Mouse (Mus musculus): Measurements from ENCODE around the gene Rtn4rl1. TPM values are rescaled to one million over a fixed set of nuclear protein-coding genes. Genes with fewer than 3 reads are reported as not detected.
A peak's percentile ranks its signal among the peaks of the same experiment; 100 is the strongest.

Rtn4rl1 gene
- total RNA-seq, 2 experiments from 2014 or later: 10.6 to 13.2 TPM

GRCm38 (mm10) chr11:75204472-75204871 is 10.9 kb downstream of the Rtn4rl1 start:
- intact Hi-C loops (cut with DNase I): no loop called here
- no peak for DNase-seq

- no peak for DNase-seq
- intact Hi-C loops (cut with DNase I): no loop called here
These were observed 12.8 kb downstream of the Rtn4rl1 start for GRCm38 (mm10) chr11:75206347-75206746.

DNA sequence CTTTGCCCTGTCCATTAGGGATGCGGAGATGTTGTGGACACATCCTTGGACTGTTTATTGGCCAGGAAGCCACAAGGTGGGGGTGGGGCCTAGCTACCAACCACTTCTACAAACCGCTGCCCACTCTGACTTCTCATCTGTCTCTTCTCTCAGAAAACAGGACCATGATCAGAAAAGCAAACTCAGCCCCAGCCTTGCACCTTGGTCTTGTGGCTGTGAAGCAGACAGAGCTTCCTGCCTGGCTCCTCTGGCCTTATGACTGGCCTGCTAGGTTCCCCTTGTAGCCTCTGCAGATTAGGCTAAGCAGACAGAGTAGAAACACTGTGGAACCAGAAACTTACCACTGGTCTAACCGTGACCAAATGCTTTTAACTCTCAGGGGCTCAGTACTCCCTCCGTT is 15.8 kb downstream of the Rtn4rl1 start:
- intact Hi-C loops (cut with DNase I): no loop called here
- no peak for DNase-seq

- intact Hi-C loops (cut with DNase I): no loop called here
- no peak for DNase-seq
These were observed 16.5 kb downstream of the Rtn4rl1 start for GRCm38 (mm10) chr11:75210093-75210492.

DNA sequence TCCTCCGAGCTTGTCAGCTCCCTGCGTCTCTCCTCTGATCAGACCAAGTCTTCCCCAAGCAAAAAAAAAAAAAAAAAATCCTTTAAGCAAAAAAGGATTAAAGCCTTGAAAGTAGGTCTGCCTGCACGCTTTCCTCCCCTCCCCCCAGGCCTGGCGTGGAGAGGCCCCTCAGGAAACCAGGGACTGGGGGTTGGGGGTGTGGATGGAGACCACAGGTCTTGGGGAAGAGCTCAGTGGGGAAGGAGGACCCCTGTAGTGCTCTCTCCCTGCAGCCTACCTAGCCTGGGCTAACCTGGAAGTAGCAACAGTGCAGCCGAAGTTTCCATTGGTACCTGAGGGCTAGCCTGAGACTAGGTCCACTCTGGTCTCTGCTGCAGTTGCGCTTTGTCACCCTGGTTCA is 17.2 kb downstream of the Rtn4rl1 start:
- no peak for DNase-seq
- intact Hi-C loops (cut with DNase I): no loop called here

DNA sequence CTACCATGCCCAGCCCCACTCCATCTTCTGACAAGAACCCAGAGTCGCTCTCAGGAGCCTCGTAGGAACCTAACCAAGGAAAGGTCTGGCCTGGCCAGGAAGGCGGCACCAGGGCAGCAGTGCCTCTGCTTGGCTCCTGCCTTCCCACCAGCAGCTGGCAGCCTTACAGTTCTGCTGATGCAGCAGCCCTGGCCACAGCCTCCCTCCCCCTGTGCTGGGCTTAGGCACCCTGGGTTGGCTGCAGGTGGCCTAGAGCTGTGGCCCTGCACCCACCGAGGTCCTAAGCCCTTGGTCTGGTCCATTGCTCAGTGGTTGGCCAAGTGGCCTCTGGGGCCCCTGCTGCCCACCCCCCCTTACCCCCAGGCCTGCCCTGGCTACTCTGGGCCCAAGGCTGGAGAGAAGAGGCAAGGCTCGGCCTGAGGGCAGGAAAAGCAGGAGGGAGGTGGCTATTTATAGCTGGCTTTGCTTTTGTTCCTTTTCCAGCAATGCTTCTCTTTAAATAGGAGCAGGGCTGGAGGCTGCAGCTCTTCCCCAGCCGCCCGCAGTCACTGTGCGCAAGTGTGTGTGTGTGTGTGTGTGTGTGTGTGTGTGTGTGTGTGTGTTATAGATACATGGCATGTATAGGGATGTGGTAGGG is 18.6 kb downstream of the Rtn4rl1 start:
- intact Hi-C loops (cut with DNase I): no loop called here
- peak; percentile 51 to 62 for DNase-seq

- intact Hi-C loops (cut with DNase I): no loop called here
- peak in 1 of 2 experiments; percentile 28 for DNase-seq
These were observed 19.3 kb downstream of the Rtn4rl1 start for GRCm38 (mm10) chr11:75212876-75213275.

GRCm38 (mm10) chr11:75213372-75214080 is 19.9 kb downstream of the Rtn4rl1 start:
- intact Hi-C loops (cut with DNase I): no loop called here
- DNase-seq: peak; percentile 40 to 57

DNA sequence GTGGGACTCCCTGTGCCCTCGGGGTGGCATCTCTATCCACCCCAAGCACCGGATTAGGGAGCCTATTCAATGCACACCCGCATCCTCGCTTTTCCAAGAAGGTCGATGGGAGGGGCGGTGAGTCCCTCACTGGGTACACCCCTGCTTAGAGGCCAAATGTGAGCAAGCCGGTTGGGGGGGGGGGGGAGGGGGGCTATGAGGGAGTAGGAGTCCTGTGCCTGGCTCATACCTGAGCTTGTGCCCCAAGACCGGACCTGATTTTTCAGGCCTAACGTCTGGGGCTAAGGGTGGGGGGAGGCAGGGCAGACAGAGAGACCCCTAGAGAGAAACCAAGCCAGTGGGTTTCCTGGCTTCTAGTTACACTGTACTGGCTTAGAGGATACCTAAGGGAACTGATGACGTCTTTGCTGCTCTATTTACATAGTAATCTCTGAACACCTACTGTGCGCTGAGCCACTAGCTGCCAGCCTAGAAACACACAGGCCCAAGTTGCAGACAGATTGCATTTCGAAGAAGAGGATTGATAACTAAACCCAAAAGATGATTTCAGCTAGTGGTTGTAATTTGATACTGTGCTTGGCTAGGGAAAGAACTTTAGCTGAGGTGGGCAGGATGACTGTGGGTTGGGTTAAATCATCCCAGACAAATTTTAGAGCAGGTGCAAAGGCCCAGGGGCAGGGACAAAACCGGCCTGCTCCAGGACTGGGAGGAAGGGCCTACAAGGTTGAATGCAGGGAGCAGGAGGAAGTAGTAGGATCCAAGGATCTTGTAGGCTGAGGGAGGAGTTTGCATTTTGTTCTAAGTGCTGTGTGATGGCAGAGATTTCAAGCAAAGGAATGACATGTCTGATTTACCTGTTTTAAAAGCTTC is 20.7 kb downstream of the Rtn4rl1 start:
- no peak for DNase-seq
- intact Hi-C loops (cut with DNase I): no loop called here

DNA sequence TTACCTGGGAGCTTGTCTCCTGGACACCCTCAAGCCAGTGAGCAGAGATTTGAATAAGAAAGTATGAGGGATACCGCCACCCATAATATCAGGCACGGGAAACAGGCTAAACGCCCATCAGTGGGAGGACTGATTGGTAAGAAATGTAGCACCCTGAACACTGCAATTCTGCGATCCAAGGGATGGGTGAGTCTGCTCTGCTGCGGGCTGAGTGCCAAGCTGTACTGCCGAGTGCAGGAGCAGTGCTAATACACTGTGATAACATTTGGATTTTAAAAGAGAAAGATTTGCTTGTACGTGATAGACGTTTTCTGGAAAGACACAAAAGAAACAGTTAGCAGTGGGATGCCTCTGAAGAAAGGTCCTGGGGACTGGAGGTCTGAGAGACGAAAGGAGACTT is 26.5 kb downstream of the Rtn4rl1 start:
- peak; percentile 58 to 69 for DNase-seq
- intact Hi-C loops (cut with DNase I): no loop called here

GRCm38 (mm10) chr11:75220517-75221145 is 27.0 kb downstream of the Rtn4rl1 start:
- intact Hi-C loops (cut with DNase I): no loop called here
- no peak for DNase-seq

DNA sequence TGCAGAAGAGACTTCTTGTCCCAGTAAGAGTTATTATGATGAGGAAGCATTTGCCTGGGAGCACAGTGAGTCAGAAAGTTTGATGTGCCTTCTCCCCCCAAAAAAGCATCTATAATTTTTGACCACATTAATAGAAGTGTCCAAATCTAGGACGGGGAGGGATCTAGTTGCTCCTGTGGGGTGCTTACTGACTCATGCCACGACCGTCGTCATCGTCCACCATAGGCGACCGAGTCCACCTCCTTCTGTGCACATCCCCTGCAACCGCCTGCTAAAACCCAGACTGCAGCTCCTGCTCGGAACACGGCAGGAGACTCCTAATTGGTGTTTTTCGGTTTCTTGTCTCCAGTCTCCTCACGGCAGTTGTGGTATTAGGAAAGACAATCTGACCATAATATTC is 30.5 kb downstream of the Rtn4rl1 start:
- no peak for DNase-seq
- intact Hi-C loops (cut with DNase I): no loop called here

DNA sequence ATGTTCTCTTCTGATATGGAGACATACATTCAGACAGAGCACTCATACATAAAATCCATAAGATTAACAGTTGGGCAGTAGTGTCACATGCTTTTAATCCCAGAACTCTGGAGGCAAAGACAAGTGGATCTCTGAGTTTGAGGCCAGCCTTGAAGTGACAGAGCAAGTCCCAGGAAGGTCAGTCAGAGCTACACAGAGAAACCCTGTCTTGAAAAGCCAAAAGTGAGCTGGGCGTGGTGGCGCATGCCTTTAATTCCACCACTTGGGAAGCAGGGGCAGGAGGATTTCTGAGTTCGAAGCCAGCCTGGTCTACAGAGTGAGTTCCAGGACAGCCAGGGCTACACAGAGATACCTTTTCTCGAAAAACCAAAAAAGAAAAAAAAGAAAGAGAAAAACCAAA is 31.3 kb downstream of the Rtn4rl1 start:
- DNase-seq: no peak
- intact Hi-C loops (cut with DNase I): no loop called here

DNA sequence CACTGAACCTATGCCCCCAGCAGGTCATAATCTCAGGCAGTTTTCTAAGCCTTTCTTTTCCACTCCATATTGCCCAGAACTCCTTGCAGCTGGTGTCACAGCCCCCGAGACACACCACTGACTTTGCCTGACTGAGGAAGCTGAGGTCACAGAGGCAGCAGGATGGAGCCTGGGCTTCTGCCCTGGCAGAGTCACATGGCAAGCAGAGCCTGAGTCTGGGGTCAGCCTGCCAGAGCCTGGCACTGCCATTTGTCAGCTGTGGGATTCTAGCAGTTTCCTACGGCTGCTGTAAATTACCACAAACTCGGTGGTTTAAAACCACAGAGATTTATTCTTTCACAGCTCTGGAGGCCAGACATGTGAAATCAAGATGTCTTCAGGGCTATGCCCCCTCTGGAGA is 34.0 kb downstream of the Rtn4rl1 start:
- DNase-seq: no peak
- intact Hi-C loops (cut with DNase I): no loop called here

GRCm38 (mm10) chr11:75229289-75229688 is 35.7 kb downstream of the Rtn4rl1 start:
- intact Hi-C loops (cut with DNase I): no loop called here

GRCm38 (mm10) chr11:75230272-75230760 is 36.7 kb downstream of the Rtn4rl1 start:
- intact Hi-C loops (cut with DNase I): no loop called here
- no peak for DNase-seq

More at GRCm38 (mm10) chr11:75229289-75229688, 35.7 kb downstream of the Rtn4rl1 start:
- DNase-seq: no peak

DNA sequence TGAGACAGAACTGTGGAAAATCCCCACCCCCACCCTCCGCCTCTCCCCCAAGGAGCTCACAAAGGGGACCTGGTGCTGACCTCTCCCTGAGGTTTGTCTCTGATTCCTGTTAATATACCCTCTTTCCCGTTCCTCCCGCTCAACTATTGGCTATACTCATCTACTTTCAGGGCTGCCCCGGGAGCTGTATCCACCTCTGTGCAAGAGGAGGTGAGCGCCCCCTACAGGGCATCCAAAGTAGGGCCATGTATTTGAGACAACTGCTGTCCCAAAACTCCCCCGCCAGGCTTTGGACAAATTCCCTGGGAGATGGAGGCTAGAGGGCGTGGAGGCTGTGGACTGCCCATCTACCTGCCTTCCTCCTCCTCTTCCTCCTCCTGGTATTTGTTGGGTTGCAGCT is 38.2 kb downstream of the Rtn4rl1 start:
- peak; percentile 70 to 78 for DNase-seq
- intact Hi-C loops (cut with DNase I): loop anchor here (2.0 kb wide), 1 partner anchor 39 kb away; the partner anchor contains the start of gene Rtn4rl1

DNA sequence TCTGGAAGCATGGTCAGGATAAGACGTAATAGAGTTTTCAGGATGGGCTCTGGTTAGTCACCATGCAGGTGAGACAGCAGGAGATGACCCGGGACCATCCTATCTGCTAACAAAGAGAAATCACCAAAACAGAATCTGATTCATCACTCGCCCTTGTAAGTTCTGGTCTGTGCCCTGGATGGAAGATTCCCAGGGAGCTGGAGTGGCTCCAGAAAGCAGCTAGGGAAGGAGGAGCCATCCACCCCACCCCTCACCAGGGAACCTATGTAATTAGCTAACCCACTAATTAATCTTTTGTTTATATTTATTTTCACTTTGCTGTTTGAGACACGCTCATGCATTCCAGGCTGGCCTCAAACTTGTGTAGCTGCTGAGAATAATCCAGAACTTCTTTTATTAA is 38.9 kb downstream of the Rtn4rl1 start:
- intact Hi-C loops (cut with DNase I): loop anchor here (2.0 kb wide), 1 partner anchor 40 kb away; the partner anchor contains the start of gene Rtn4rl1
- DNase-seq: no peak

DNA sequence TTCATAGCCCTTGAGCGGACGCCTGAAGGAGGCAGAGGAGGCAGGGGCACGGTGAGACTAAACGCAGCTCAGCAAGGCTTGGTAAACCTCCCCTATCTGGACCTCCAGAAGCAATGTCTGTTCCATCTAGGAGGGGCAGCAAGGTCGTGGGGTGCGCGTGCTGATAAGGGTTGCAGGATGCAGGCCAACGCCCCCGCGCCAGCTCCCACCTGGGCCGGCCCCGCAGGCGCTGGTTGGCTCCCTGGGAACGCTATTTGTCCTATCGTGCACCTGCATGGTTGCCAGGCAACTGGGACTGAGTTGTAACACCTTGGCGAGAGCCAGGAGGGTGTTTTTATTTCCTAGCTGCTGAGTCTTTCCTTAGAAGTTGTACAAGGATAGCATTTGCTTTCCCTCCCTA is 41.2 kb downstream of the Rtn4rl1 start:
- no peak for DNase-seq
- intact Hi-C loops (cut with DNase I): no loop called here

GRCm38 (mm10) chr11:75240158-75240934 is 46.8 kb downstream of the Rtn4rl1 start:
- peak; percentile 62 to 75 for DNase-seq
- intact Hi-C loops (cut with DNase I): no loop called here
